Mouse (Mus musculus): ENCODE data around the gene Chst10.

Gene Chst10

GRCm38 (mm10) chr1:38897431-38898248 is at the start of gene Chst10:
Chst10 (minus strand) TSS chr1:38898161.
- DNase-seq, result peak; percentile 66 to 82

GRCm38 (mm10) chr1:38939608-38940007 is 41.6 kb upstream of the Chst10 start:
- DNase-seq, result peak in 1 of 2 experiments; percentile 9

- DNase-seq, result no peak
These were observed 40.9 kb upstream of the Chst10 start, which contains the start of gene Nms for GRCm38 (mm10) chr1:38938849-38939248. Nms (plus strand) TSS chr1:38939149.

GRCm38 (mm10) chr1:38936780-38937179 is 38.8 kb upstream of the Chst10 start:
- no peak for DNase-seq

GRCm38 (mm10) chr1:38934668-38935067 is 36.7 kb upstream of the Chst10 start:
- peak in 1 of 2 experiments; percentile 5 for DNase-seq

- DNase-seq, result no peak
These were observed 32.8 kb upstream of the Chst10 start for GRCm38 (mm10) chr1:38930767-38931166.

- no peak for DNase-seq
These were observed 31.5 kb upstream of the Chst10 start for GRCm38 (mm10) chr1:38929468-38929867.

- DNase-seq, result no peak
These were observed 31.0 kb upstream of the Chst10 start for GRCm38 (mm10) chr1:38928996-38929395.

GRCm38 (mm10) chr1:38903985-38904384 is 6.0 kb upstream of the Chst10 start:
- no peak for DNase-seq

- DNase-seq, result no peak
These were observed 4.6 kb upstream of the Chst10 start for GRCm38 (mm10) chr1:38902571-38902970.

GRCm38 (mm10) chr1:38893081-38893480 is 4.9 kb downstream of the Chst10 start:
- no peak for DNase-seq

GRCm38 (mm10) chr1:38891444-38891843 is 6.5 kb downstream of the Chst10 start:
- no peak for DNase-seq

- DNase-seq, result no peak
These were observed 9.2 kb downstream of the Chst10 start for GRCm38 (mm10) chr1:38888803-38889202.

GRCm38 (mm10) chr1:38887011-38887410 is 10.9 kb downstream of the Chst10 start:
- no peak for DNase-seq

- DNase-seq, result no peak
These were observed 11.4 kb downstream of the Chst10 start for GRCm38 (mm10) chr1:38886602-38887001.

- no peak for DNase-seq
These were observed 12.0 kb downstream of the Chst10 start for GRCm38 (mm10) chr1:38885956-38886355.

- DNase-seq, result no peak
These were observed 14.2 kb downstream of the Chst10 start for GRCm38 (mm10) chr1:38883766-38884165.

- no peak for DNase-seq
These were observed 15.2 kb downstream of the Chst10 start for GRCm38 (mm10) chr1:38882746-38883145.

GRCm38 (mm10) chr1:38881366-38881765 is 16.6 kb downstream of the Chst10 start:
- no peak for DNase-seq

GRCm38 (mm10) chr1:38876671-38877382 is 21.1 kb downstream of the Chst10 start:
- DNase-seq, result no peak

- DNase-seq, result no peak
These were observed 24.1 kb downstream of the Chst10 start for GRCm38 (mm10) chr1:38873911-38874310.

GRCm38 (mm10) chr1:38871834-38872233 is 26.1 kb downstream of the Chst10 start:
- DNase-seq, result no peak

- DNase-seq, result no peak
These were observed 28.4 kb downstream of the Chst10 start for GRCm38 (mm10) chr1:38869398-38870195.

All from lung, postnatal 4 days (tissue).